Mouse (Mus musculus) R1 (cell line): ENCODE measurements around the gene Khdc3.

ENCODE experiments used
- DNase-seq: peaks from one replicate; pipeline ENCODE4 v3.0.0-alpha.2; 2018; ENCODE audit warnings: low read depth, low spot score

The Khdc3 gene

DNA sequence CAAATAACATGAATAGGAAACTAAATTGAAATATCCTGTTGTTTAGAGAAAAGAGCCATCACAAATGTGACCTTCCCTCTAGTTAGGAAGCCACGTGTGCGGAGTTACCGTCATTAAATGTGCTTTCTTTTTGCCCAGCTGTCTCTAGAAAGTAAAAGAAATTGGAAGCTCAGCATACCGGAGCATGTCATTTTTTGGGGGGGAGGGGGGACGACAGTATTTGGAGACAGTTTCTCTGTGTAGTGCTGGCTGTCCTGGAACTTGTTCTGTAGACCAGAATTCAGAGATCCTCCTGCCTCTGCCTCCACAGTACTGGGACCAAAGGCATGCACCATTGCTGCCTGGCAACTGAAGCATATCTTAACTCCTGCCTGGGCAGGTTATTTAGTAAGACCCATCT is at the start of gene Khdc3:
Gene Khdc3 (plus strand): TSS at position 301 of the 400 bp plus-strand sequence.
- no peak for DNase-seq

DNA sequence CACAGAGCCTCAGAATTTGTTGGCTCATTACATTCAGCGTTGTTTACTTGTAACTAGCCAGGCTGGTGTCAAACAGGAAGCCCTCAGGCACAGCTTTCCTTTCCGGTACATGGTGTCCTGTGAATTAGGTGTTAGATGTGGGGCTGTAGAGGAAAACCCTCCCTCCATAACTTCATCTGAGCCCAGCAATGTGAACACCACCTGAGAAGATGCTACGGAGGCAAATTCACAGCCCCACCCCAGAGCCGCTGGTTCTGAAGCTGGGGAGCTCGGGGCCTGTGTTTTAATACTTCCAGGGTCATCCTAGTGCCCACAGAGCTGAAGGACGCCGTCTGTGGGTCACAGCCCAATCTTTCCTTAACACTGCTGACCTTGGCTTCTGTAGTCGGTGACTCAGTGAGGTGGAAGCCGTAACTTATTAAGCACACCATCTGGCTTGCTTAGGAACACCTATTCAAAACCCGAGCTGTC is 46.2 kb upstream of the Khdc3 start:
- peak; percentile 44 for DNase-seq

DNA sequence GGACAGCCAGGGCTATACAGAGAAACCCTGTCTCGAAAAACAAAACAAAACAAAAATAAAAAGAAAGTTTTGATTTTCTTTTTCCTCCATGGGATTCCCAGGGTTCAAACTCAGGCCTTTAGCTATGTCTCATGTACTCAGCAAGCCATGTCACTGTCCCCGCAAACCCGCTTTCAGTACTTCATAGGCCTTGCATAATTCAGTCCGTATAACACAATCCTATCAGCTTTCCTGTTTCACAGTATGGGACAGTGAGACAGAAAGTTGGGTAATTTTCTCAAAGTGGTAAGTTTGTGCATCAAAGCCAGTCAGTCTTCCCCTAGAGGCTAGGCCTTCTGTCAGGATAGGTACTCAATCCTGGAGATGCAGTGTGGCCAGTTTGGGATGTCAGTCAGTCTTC is 42.4 kb upstream of the Khdc3 start:
- DNase-seq, result no peak

DNA sequence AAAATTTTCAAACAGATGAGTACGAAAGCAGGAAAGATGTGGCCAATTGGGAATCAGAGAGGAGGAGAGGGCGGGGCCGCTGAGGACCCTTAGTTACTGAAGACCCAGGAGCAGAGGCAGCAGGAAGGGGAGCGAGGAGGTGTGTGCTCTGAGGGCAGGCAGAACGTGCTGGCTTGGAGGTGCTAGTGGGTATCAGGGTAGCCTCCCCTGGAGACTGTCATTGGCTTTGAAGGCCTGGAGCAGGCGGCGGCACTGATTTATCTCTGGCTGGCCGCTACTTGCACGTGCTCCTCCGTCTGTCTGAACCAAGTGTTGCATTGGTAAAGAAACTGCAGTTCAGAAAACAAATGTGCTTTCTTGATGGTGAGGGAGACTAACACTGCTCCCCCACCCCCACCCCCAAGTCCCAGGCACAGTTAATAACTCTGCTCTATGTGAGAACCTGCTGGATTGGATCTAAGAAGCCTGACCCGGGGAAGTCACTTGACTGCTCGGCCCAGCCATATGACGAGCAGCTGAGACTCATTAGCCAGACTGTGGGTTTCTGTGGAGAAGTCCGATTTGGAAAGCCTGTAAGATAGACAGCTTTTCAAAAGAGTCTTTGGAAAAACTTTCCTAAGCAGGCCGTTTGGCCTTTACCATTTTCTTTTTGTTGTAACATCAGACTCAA is 37.9 kb upstream of the Khdc3 start:
- DNase-seq, result peak; percentile 68

GRCm38 (mm10) chr9:73067086-73067485 is 34.5 kb upstream of the Khdc3 start:
- DNase-seq, result peak; percentile 85

GRCm38 (mm10) chr9:73068230-73068679 is 33.4 kb upstream of the Khdc3 start:
- no peak for DNase-seq

- DNase-seq, result no peak
Measured at GRCm38 (mm10) chr9:73068688-73069087, 32.9 kb upstream of the Khdc3 start.

- DNase-seq, result peak; percentile 96
Measured at GRCm38 (mm10) chr9:73070971-73071659, 30.5 kb upstream of the Khdc3 start.

GRCm38 (mm10) chr9:73072426-73072825 is 29.2 kb upstream of the Khdc3 start:
- DNase-seq, result no peak

DNA sequence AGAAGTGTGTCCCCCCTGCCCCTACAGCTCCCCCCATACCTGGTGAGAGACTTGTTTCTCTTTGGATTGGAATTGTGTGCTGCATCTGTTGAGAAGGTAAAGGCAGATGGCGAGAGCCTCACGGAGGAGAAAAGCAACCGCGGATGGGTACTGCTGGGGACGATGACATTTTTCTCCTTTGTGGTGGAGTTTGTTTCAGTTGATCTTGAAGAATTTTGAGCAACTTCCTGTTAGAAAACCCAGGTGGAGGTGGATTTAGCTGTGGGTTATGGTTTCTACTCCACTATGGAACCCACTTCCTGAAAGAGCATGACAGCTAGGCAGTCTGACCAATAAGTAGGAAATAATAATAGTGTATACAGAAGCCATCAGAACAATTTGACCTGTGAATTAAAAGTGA is 28.5 kb upstream of the Khdc3 start:
- no peak for DNase-seq

- DNase-seq, result peak; percentile 79
Measured at GRCm38 (mm10) chr9:73079349-73079748, 22.3 kb upstream of the Khdc3 start.

DNA sequence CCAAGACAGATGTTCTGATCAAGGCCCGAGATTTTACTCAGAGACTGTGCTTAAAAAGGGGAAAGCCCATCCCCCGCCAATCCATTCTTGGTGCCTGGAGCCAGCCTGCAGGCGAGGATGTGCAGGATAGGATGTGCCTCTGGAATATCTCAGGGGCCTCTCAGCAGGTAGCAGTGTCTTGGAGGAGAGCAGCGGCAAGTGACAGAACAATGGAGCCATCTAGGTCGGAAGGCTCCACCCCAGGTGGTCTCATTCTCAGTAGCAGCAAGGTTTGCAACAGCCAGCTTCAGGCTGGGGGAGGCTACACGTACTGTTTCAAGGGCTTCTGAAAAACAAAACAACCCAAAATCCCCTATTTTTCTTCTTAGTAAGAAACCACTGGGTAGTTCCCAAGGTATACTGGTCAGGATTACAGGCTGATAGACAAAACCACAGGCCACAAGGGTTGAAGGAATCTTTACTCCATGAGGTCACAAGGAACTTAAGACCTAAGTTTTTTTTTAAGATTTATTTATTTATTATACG is 21.8 kb upstream of the Khdc3 start:
- peak; percentile 98 for DNase-seq

DNA sequence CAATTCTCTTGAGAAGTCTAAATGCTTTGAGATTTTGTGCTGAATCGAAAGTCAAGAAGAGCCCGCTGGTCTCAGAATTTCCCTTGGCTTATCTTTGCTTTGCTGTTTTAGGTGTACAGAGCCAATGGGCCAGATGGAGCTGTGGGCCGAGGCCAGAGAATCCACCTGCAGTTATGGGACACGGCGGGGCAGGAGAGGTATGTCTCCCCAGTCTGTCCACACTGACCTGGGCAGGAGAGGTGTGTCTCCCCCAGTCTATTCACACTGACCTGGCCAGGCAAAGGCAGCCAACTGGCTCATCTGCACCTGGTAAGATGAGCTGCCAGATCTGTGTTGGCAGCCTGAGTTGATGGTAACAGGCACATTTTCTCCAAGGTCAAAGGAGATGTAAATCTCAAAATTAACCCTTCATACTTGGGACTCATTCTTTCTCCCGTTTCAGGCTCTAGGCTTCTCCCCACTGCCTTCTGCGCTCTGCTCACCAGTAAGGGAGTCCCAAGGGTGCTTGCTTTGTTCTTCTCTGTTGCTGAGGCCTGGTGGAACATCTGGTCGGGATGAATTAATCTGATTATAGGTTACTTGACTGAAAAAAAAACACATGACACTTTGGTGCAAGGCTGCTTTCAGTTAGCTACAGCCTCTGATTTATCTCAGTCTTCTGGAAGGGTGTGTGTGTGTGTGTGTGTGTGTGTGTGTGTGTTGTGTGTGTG is 19.2 kb upstream of the Khdc3 start:
- no peak for DNase-seq

DNA sequence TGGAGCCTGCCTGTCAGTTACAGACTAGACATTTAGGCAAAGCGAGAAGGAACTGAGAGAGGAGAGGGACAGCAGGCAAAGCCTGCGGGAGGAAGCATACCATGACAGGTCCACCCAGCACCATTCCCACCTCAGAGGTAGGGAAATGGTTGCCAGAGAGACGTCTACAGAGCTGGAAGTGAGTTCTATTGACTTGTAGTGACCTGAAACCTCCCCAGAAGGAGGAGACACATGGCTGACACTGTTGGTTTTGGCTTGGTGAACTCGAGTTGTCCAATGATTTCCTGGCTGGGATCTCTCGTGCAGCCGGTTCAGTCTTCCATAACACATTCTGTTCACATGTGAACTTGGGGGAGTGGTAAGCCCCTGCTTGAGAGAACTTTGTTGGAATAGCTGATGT is 17.7 kb upstream of the Khdc3 start:
- no peak for DNase-seq

GRCm38 (mm10) chr9:73085845-73086244 is 15.8 kb upstream of the Khdc3 start:
- DNase-seq, result no peak

GRCm38 (mm10) chr9:73087121-73087520 is 14.5 kb upstream of the Khdc3 start:
- peak; percentile 60 for DNase-seq

DNA sequence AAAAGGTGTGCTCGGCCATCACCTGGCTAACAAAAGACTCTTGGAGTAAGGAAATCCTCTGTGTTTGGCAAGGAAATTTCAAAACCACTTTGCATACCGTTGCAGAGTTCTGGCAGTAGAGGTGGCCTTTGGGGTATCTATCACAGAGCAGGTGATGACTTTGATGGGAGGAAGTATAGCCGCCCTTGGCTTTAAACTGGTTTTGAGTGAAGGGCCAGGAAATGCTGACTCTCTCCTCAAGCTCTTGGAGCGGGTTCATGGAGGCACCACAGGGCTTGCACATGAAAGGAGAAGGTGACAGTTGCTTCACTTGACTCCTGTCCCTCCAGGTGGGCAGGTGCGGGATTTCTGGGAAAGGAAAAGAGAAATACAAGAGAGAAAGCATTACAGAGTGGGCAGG is 14.1 kb upstream of the Khdc3 start:
- DNase-seq, result no peak

- DNase-seq, result no peak
Measured at GRCm38 (mm10) chr9:73089222-73089920, 12.3 kb upstream of the Khdc3 start.

DNA sequence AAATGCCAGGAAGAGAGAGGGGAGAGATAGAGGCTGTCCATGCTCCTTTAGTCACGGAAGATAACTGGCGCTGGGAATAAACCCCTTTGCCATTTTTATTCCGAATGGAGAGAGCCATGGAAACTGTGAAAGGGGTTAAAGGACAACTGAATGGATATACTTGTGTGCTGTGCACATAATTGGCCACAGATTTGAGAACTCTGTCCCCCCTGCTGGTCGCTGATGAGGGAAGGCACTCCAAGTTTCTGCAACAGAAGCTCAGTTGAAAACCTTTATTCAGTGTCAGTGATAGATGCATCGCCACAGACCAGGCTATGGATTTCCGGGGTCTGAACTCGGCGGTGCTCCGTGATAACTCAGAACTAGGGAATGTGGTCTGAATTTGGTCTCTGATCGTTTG is 11.5 kb upstream of the Khdc3 start:
- DNase-seq, result no peak

DNA sequence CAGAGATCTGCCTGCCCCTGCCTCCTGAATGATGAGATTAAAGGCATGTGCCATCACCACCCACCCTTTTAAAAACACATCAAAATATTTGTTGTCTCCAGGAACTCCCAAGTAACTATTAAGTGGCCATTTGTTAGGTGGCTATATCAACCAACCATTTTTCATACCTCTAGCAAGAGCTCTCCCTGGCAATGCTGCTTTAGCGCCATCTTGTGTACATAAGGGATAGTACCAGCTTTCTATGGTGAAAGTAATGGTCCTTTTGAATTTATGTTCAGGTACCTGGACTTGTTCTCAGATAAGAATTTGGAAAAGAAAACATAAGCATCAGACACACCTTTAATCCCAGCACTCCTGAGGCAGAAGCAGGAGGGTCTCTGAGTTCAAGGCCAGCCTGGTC is 9.9 kb upstream of the Khdc3 start:
- peak; percentile 80 for DNase-seq

DNA sequence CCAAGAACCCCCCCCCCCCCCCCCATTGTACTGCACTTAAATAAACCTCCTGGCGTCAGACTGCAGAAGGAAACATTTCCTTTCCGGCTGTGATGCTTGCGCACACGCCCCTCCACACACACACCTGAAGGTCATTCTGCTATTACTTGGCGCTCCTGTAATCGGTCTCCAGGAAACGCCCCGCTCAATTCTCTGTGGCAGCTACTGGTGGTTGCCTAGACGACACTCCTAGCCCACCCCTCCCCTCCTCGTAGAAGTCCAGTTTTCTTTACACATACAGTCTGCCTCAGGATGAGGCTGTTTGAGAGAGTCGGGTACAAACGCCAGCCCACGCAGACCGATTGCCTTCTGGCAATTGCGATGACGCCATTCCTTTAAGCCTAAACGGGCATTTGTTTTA is 7.1 kb upstream of the Khdc3 start:
- DNase-seq, result peak; percentile 99

- no peak for DNase-seq
Measured at GRCm38 (mm10) chr9:73097898-73098297, 3.7 kb upstream of the Khdc3 start.
